Mouse (Mus musculus) activated CD4-positive, CD25-positive, alpha-beta regulatory T cell, adult 4 months (primary cell): ENCODE data around the gene Jmjd6. TPM values are rescaled to one million over a fixed set of nuclear protein-coding genes. Genes with fewer than 3 reads are reported as not detected.

Experiments used
- ATAC-seq: one replicate; pipeline ENCODE4 v1.8.0; 2017
- polyA plus RNA-seq, 2 experiments: library from polyadenylated mRNA; unstranded; fragments of 100-300 nt; shearing (Covaris generic); gene quantifications; one replicate each; pipeline ENCODE4 v1.2.1; 2017

The Jmjd6 gene
- 10 to 100 TPM; 50.0 to 55.7 TPM for polyA plus RNA-seq

- peak; percentile 83 for ATAC-seq
Observed at GRCm38 (mm10) chr11:116843261-116844233, at the start of gene Jmjd6, which contains the start of gene Mettl23. Gene Jmjd6 (minus strand): TSS chr11:116843449. Gene Mettl23 (plus strand): TSS chr11:116843278.

DNA sequence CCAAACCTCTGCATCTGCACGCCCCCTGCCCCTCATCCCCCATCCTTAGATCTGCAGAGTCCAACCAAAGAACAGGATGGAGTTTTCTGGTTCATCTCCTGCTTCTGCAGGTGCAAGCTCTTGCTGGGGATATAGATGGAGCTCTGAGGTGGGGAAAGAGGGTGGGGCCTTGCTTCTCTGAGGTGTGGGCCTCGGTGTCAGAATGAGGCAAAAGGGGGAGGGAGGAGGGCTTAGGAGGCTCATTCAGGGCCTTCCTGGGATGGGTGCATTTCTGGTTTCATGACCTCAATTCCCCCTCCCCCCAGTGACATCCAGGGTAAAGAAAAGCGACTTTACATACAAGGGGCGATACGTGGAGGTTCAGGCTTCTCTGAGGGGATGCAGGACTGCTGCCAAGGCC lies 43.9 kb upstream of the Jmjd6 start:
- no peak for ATAC-seq

DNA sequence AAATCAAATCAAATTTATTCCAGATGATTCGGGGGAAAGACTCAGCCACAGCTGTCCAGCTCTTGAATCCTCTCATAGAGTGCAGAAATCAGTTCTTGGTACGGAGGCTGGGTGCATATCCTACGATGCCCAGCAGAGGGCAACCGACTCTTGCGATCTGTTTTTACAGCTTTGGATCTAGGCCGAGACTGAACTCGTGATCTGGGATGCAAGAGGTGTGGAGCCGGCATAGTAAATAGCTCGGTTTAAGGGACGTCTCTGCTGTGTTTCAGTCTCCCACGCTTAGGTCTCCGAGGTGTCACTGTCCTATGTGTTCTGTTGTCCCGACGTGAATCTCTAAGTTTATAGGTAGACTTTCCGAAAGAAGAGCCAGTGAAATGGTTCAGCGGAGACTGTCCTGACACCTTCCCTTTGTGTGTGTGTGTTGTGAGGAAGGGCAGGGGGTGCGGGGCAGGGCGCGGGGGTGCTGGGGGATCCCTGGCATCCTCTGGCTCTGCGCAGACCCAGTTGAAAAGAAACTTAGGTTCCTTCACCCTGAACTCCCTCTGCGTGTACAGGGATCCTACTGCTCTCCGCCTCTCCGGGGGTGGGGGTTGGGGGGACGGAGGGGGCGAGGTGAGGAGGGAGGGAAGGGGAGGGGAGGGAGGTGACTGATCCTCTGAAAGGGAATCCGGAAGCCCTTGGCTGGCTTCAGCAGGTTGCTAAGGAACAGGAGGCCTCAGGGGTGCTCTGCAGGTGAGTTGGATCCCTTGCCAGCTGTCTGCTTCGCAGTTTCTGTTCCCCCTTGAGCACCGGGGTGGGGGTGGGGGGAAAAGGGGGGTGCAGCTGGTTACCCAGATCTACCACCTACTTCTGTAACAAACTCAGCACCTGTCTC lies 42.3 kb upstream of the Jmjd6 start:
- no peak for ATAC-seq

DNA sequence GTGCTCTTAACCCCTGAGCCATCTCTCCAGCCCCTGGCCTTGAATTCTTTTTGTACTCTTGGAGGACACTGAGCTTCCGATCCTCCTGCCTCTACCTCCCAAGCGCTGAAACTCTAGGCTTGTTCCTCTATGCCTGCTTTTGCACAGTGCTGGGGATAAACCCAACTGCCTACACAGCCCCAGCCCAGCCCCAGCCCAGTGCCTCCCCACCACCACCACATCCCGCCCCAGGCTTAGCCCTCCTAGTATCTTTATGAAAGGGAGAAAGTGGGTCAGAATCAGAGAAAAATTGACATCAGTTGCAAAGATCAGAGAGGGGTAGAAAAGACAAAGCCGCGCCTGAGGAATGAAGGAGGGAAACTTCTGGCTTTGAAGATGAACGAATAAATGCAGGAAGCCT lies 40.8 kb upstream of the Jmjd6 start:
- no peak for ATAC-seq

DNA sequence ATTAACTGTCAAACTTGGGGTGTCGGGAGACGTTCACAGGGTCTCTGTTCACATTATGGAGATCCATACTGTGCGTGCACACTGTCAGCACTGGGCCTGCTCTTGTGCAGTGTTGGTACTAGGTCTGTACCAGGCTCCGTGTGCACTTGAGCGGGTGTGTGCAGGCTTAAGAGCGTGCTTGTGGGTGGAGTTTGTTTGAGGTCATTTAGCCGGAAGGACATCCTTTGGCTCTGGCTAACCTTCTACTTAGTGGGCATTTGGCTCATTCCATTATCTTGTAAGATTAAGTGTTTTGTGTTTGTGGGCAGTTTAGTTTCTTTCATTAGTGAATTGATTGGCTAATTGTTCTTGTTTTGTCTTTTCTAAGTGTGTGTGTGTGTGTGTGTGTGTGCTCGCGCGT lies 39.2 kb upstream of the Jmjd6 start:
- ATAC-seq = no peak

- ATAC-seq = no peak
Observed at GRCm38 (mm10) chr11:116881440-116881839, 38.2 kb upstream of the Jmjd6 start.

DNA sequence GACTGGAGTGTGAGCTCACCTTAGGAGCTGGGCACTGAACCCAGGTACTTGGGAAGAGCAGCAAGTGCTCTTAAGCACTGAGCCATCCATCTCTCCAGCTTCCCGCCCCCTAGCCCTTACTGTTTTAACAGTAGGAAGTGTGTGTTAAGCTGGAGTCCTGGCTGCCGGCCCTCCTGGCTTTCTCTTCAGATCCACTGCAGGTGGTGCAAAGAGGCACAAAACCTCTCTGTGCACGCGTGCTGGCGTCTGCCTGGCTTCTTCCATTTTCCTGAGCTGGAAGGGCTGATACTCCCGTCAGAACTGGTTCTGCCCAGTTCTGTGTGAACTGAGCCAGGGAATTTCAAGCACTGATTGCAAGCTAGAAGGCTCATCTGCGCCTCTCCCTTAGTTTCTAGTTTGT lies 37.6 kb upstream of the Jmjd6 start:
- ATAC-seq = no peak

- no peak for ATAC-seq
Observed at GRCm38 (mm10) chr11:116878454-116878853, 35.2 kb upstream of the Jmjd6 start.

GRCm38 (mm10) chr11:116873987-116874386 lies 30.7 kb upstream of the Jmjd6 start:
- no peak for ATAC-seq

DNA sequence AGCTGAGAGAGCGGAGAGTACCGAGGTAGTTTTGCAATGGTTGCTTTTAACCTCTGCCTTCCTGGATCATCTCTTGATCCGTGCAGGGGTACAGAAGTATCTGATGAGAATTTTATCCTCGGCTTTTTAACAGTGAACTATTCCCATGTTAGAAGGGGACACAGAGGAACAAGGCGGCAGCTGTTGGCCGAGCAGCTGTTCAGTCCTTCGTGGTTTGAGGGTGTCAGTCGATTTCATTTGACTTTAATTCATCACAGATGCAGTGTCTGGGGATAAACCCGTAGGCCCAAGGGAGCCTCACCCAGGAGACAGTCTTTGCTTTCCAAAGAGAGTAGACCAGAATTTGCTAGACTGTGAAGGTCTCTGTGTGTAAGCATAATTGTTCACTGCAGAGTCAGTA lies 28.3 kb upstream of the Jmjd6 start:
- no peak for ATAC-seq

DNA sequence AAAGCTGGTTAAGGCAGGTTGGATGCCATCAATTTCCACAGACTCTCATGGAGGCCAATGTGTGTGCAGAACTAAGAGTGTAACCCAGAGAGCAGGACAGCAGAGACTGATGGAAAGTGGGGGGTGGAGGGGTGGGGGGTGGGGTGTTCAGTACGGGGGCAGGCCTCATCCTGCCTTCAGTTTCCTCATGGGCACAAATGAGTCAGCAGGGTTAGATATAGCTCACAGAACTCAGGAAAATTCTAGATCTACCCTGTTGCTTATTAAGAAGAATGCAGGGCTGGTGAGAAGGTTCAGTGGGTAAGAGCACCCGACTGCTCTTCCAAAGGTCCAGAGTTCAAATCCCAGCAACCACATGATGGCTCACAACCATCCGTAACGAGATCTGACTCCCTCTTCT lies 26.4 kb upstream of the Jmjd6 start:
- ATAC-seq = no peak

DNA sequence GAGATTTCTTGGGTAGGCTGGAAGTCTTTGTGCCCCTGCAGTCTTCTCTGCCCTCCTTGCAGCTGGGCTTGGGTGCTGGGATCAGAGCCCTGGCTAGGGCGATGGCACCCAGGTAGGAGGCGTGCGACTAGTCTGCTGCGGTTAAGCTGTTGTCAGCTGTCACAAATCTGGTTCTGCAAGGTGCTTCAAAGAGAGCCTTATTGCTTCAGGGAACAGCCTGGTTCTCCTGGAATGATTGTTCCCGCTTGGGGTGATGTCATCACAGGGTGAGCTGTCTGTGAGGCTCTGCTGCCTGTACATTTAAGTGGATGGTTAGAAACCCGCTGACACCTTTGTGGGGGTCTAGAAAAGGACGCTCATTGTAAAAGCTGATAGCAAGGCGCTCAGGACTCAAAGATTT lies 26.0 kb upstream of the Jmjd6 start:
- no peak for ATAC-seq

GRCm38 (mm10) chr11:116868129-116868528 lies 24.9 kb upstream of the Jmjd6 start:
- no peak for ATAC-seq

GRCm38 (mm10) chr11:116865945-116866585 lies 22.8 kb upstream of the Jmjd6 start:
- no peak for ATAC-seq

- no peak for ATAC-seq
Observed at GRCm38 (mm10) chr11:116864444-116864843, 21.2 kb upstream of the Jmjd6 start.

- ATAC-seq = no peak
Observed at GRCm38 (mm10) chr11:116857183-116857850, 14.1 kb upstream of the Jmjd6 start.

- ATAC-seq = no peak
Observed at GRCm38 (mm10) chr11:116854279-116854678, 11.0 kb upstream of the Jmjd6 start.

DNA sequence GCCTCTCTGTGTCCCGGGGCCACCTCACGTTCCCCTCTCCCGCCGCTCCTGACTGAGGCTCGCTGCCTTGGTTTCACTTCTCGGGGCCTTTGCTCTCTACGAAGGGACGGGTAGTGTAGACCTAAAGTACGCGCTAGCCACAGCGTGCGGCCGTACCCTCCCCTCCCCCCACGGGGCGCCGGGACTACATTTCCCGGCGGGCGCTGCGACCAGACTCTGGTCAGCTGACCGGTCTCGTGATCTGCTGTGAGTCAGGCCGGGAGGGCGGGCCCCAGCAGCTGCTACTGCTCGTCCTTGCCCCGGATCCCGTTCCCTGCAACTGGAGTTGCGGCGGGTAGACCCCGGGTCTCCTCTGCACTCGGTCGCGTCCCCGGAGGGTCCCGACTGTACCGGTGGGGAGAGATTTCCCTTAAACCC lies 10.3 kb upstream of the Jmjd6 start:
- ATAC-seq = peak; percentile 69

- ATAC-seq = peak; percentile 62
Observed at GRCm38 (mm10) chr11:116852891-116853511, 9.8 kb upstream of the Jmjd6 start, which contains the start of gene Srsf2. Gene Srsf2 (minus strand): TSS chr11:116853094.

- peak; percentile 47 for ATAC-seq
Observed at GRCm38 (mm10) chr11:116852291-116852890, 9.1 kb upstream of the Jmjd6 start, which contains the start of gene Mfsd11. Gene Mfsd11 (plus strand): TSS chr11:116852440.
